Mouse (Mus musculus): Measurements from ENCODE around the gene Cyp1a2.

DNA sequence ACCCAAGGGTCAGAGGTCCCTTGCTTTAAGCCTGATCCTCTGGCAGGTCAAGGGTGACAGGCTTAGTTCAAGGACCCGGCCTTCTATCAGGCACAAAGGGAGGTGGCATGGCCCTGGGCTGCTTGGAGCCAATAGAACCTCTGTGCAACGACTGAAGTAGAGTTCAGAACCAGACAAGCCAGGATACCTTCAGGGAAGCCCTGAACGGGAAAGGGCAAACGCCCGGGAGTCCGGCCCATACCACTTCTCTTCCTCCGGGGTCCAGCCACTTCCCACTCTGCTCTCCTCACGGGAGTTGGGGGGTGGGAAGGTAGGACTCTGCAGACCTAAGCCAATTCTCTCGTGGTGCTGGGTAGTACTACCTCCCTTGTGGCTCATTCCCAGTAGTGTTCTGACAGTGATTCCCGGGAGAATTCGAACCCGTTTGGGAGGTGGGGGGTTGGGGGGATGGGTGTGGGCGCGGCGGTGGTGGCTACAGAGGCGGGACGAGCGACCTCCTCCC is 39.0 kb downstream of the Cyp1a2 start:
- TF ChIP-seq CTCF (IDR thresholded peaks at IDR 0.05; ENCODE audit: low read depth) (no peak), EP300 (IDR thresholded peaks at IDR 0.05; ENCODE audit: low read depth) (no peak)
